Mouse (Mus musculus) liver, adult 2 months (tissue): ENCODE results near the gene Ispd. TPM values are rescaled to one million over a fixed set of nuclear protein-coding genes. Genes with fewer than 3 reads are reported as not detected.

ENCODE experiments used
- DNase-seq: peaks from one replicate; pipeline ENCODE4 v3.0.0-alpha.2; 2011; ENCODE audit warnings: low read depth, low spot score; ENCODE audit errors: extremely low read depth
- H3K27ac ChIP-seq: fragments of 200-500 bp; replicated peaks from 2 replicates; pipeline ENCODE4 v1.5.1; 2012; ENCODE audit warnings: low read depth, mild to moderate bottlenecking, control low read depth, inconsistent platforms, low read length; ENCODE audit not compliant: insufficient read depth
- H3K27me3 ChIP-seq: fragments of 200-500 bp; 2 replicates; pipeline ENCODE4 v1.6.1; 2012; ENCODE audit warnings: mild to moderate bottlenecking, moderate library complexity, low read length, inconsistent platforms; ENCODE audit not compliant: control insufficient read depth, insufficient read depth
- H3K36me3 ChIP-seq: fragments of 200-500 bp; 2 replicates; pipeline ENCODE4 v1.6.1; 2012; ENCODE audit warnings: low read length, inconsistent platforms; ENCODE audit not compliant: control insufficient read depth, insufficient read depth
- H3K4me1 ChIP-seq: fragments of 200-500 bp; 2 replicates; pipeline ENCODE4 v1.6.1; 2011; ENCODE audit warnings: low read length; ENCODE audit not compliant: control insufficient read depth, insufficient read depth
- H3K4me3 ChIP-seq: fragments of 200-500 bp; 2 replicates; pipeline ENCODE4 v1.5.1; 2011; ENCODE audit warnings: low read depth, mild to moderate bottlenecking, control low read depth, low read length, moderate library complexity; ENCODE audit not compliant: insufficient read depth
- H3K79me2 ChIP-seq: fragments of 200-500 bp; 2 replicates; pipeline ENCODE4 v1.6.1; 2012; ENCODE audit warnings: inconsistent platforms, mild to moderate bottlenecking, low read length, moderate library complexity; ENCODE audit not compliant: control insufficient read depth, insufficient read depth
- H3K9ac ChIP-seq: fragments of 200-500 bp; 2 replicates; pipeline ENCODE4 v1.6.1; 2012; ENCODE audit warnings: low read depth, mild to moderate bottlenecking, control low read depth, inconsistent platforms, low read length
- CTCF ChIP-seq: fragments of 200-500 bp; IDR thresholded peaks from 2 replicates; pipeline ENCODE4 v1.5.1; 2011; ENCODE audit warnings: low read depth, low read length, control low read depth
- POLR2A ChIP-seq: fragments of 200-500 bp; IDR thresholded peaks from 2 replicates; pipeline ENCODE4 v1.6.1; 2011; ENCODE audit warnings: low read length, control low read depth; ENCODE audit not compliant: insufficient read depth; ENCODE audit errors: extremely low read depth
- WGBS: fragments of 180-500 bp; shearing (Covaris S2); methylation state at CpG from one replicate; pipeline ENCODE4 v1.1.7; 2018; 5-methylcytosine and 5-hydroxymethylcytosine counted together
- polyA plus RNA-seq: library from polyadenylated mRNA; depleted of rRNA; stranded (reverse); fragments of >200 nt; gene quantifications from 2 replicates; pipeline ENCODE4 v1.2.3, GENCODE M21; 2012; rRNA removed
- total RNA-seq: library from RNA; depleted of rRNA; stranded (reverse); fragments of >200 nt; gene quantifications from 2 replicates; pipeline ENCODE4 v1.2.3, GENCODE M21; 2014; rRNA removed

The Ispd gene
- 3.6 TPM in 2 replicates for total RNA-seq
- polyA plus RNA-seq, result 1.2 and 1.3 TPM in 2 replicates

GRCm38 (mm10) chr12:36381441-36382340, at the start of gene Ispd, which contains the start of gene D630036H23Rik:
TSS of gene Ispd (plus strand) at chr12:36381450.
TSS of gene D630036H23Rik (minus strand) at chr12:36382181.
- WGBS, result under 1% methylated on average over 64 of the region's 64 CpGs
- TF ChIP-seq CTCF (no peak), POLR2A (peak; percentile 66)
- no peaks in the 10 kb centered on the region for H3K79me2 ChIP-seq
- H3K27ac ChIP-seq, result peak within 1 kb of the TSS; percentile 85
- DNase-seq, result peak; percentile 80
- H3K36me3 ChIP-seq, result no peaks in the 10 kb centered on the region
- H3K27me3 ChIP-seq, result no peaks in the 10 kb centered on the region
- H3K4me1 ChIP-seq, result no peaks in the 10 kb centered on the region; the same call in 1 of the 2 replicates
- H3K9ac ChIP-seq, result peak within 1 kb of the TSS; percentile 90
- H3K4me3 ChIP-seq, result peak within 1 kb of the TSS; percentile 80

DNA sequence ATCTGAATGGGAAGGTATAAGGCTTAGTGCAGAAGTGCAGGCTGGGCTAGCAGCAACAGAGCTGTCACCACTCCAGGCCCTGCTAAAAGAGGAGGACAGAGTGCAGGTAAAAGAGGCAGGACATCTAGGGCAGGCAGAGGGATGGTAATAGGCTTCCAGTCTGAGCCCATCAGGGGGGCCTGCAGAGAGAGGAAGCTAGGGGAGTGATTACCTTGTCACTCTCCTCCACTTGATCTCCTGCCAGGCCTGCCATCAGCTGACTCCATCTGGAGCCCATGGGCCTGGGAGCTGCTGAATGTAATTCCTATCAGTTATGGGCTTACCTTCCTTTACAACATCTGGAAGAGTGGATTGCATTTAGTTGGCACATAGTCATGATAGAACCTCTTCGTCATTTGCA, 48.6 kb upstream of the Ispd start:
- Histone ChIP-seq H3K27ac (no peak overlapping the region), H3K27me3 (no peaks in the 10 kb centered on the region), H3K4me3 (no peak overlapping the region), H3K36me3 (no peaks in the 10 kb centered on the region), H3K4me1 (no peaks in the 10 kb centered on the region), H3K79me2 (no peaks in the 10 kb centered on the region), H3K9ac (no peak overlapping the region)
- 90% methylated on average over 1 of the region's 1 CpGs for WGBS
- TF ChIP-seq POLR2A (no peak), CTCF (no peak)
- no peak for DNase-seq

DNA sequence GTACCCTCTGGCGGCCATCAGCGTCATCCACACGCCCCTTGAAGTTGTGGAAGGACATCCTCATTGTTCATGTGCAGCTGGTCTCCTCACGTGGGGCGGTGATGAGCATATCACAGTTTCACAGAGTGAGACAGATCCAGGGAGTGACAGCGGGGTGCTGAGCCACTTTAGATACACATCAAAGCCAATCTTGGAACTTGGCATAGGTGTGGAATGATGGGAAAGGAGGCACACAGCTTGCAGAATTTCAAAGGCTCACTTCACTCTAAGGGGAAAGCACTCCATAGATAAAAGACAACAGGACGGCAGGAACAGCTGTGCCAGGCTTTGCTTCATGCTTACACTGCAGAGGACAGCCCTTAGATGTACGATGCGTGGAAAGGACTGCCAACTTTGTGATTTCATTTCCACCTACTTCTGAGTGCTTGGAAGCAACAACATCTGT, 47.4 kb upstream of the Ispd start:
- 77% methylated on average over 9 of the region's 9 CpGs for WGBS
- no peak for DNase-seq
- H3K4me3 ChIP-seq, result no peak overlapping the region
- no peaks in the 10 kb centered on the region for H3K36me3 ChIP-seq
- no peaks in the 10 kb centered on the region for H3K4me1 ChIP-seq
- TF ChIP-seq POLR2A (no peak), CTCF (no peak)
- no peaks in the 10 kb centered on the region for H3K79me2 ChIP-seq
- H3K27ac ChIP-seq, result no peak overlapping the region
- H3K27me3 ChIP-seq, result no peaks in the 10 kb centered on the region
- no peak overlapping the region for H3K9ac ChIP-seq

- DNase-seq, result no peak
- Histone ChIP-seq H3K79me2 (no peaks in the 10 kb centered on the region), H3K27ac (no peak overlapping the region), H3K36me3 (no peaks in the 10 kb centered on the region), H3K9ac (no peak overlapping the region), H3K4me1 (no peaks in the 10 kb centered on the region), H3K27me3 (no peaks in the 10 kb centered on the region), H3K4me3 (no peak overlapping the region)
- TF ChIP-seq POLR2A, result no peak
- no peak for TF ChIP-seq CTCF
- WGBS, result 78% methylated on average over 4 of the region's 4 CpGs
These were observed 37.1 kb upstream of the Ispd start for GRCm38 (mm10) chr12:36344131-36344530.

DNA sequence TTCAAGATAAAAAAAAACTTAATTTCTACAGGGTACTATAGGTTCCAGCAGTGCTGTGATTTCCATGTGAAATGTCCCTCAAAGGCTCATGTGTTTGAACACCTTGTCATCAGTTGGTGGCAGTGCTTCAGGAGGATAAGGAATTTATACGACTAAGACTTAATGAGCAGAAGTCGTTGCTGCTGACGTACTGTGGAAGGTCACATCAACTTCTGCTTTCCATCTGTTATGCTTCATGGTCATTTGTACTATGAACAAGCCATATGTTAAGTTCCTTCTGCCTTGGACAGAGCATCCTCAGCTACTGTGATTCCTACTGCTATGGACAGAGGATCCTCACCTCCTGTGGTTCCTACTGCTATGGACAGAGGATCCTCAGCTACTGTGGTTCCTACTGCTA, 21.2 kb upstream of the Ispd start:
- no peak overlapping the region for H3K4me3 ChIP-seq
- H3K4me1 ChIP-seq, result no peaks in the 10 kb centered on the region
- H3K36me3 ChIP-seq, result no peaks in the 10 kb centered on the region
- WGBS, result 89% methylated on average over 3 of the region's 3 CpGs
- TF ChIP-seq CTCF, result no peak
- no peak for TF ChIP-seq POLR2A
- no peak overlapping the region for H3K27ac ChIP-seq
- H3K27me3 ChIP-seq, result no peaks in the 10 kb centered on the region
- no peak overlapping the region for H3K9ac ChIP-seq
- DNase-seq, result no peak
- H3K79me2 ChIP-seq, result no peaks in the 10 kb centered on the region

GRCm38 (mm10) chr12:36360693-36361092, 20.6 kb upstream of the Ispd start:
- 93% methylated on average over 5 of the region's 5 CpGs for WGBS
- Histone ChIP-seq H3K4me1 (no peaks in the 10 kb centered on the region), H3K9ac (no peak overlapping the region), H3K36me3 (no peaks in the 10 kb centered on the region), H3K79me2 (no peaks in the 10 kb centered on the region), H3K27me3 (no peaks in the 10 kb centered on the region), H3K27ac (no peak overlapping the region), H3K4me3 (no peak overlapping the region)
- TF ChIP-seq CTCF (no peak), POLR2A (no peak)
- DNase-seq, result no peak
